Mouse (Mus musculus) ES-E14 (cell line): Measurements from ENCODE around the gene I830077J02Rik.

ENCODE experiments used
- CHD2 ChIP-seq: IDR thresholded peaks from 2 replicates; pipeline ENCODE4 v1.6.1; 2014; ENCODE audit warnings: mild to moderate bottlenecking, low read depth, low read length, inconsistent platforms
- HCFC1 ChIP-seq: IDR thresholded peaks from 2 replicates; pipeline ENCODE4 v1.6.1; 2012; ENCODE audit warnings: low read length, inconsistent platforms, borderline replicate concordance; ENCODE audit not compliant: insufficient read depth
- MAFK ChIP-seq: IDR thresholded peaks from 2 replicates; pipeline ENCODE4 v1.6.1; 2014; ENCODE audit warnings: mild to moderate bottlenecking, low read depth, low read length, inconsistent platforms; ENCODE audit not compliant: insufficient read depth
- ZC3H11A ChIP-seq: IDR thresholded peaks from 2 replicates; pipeline ENCODE4 v1.6.1; 2012; ENCODE audit warnings: low read depth, mild to moderate bottlenecking, inconsistent platforms, low read length, borderline replicate concordance
- ZNF384 ChIP-seq: IDR thresholded peaks from 2 replicates; pipeline ENCODE4 v1.6.1; 2012; ENCODE audit warnings: low read depth, low read length, inconsistent platforms

GRCm38 (mm10) chr3:105917656-105918354 lies 14.7 kb downstream of the I830077J02Rik start:
- TF ChIP-seq MAFK, result no peak
- TF ChIP-seq HCFC1, result no peak
- TF ChIP-seq CHD2, result no peak
- TF ChIP-seq ZNF384, result no peak
- TF ChIP-seq ZC3H11A, result no peak
